Mouse (Mus musculus) G1E (cell line): ENCODE measurements at regions not wholly inside any gene's neighbourhood (a gene's known extent, or its start where the extent isn't known, plus 50 kb on each side); places are given as distances from the start of the nearest gene placed in this dataset.

Experiments used
- CTCF ChIP-seq: IDR thresholded peaks from 2 replicates; pipeline ENCODE4 v1.5.1; 2012; ENCODE audit warnings: low read depth, low read length, inconsistent platforms, mixed read lengths
- GATA1 ChIP-seq: IDR thresholded peaks from 2 replicates; pipeline ENCODE4 v1.6.1; 2012; ENCODE audit warnings: borderline replicate concordance, low read length, inconsistent platforms, mixed read lengths
- TAL1 ChIP-seq: conservative IDR thresholded peaks from 2 replicates; pipeline ENCODE4 v1.6.1; 2012; ENCODE audit warnings: low read depth, low read length, inconsistent platforms, mixed read lengths

- TF ChIP-seq CTCF, result no peak
- no peak for TF ChIP-seq GATA1
- no peak for TF ChIP-seq TAL1
These were observed 63.3 kb upstream of the Rbms3 start for GRCm38 (mm10) chr9:117693001-117693400.
